Mouse (Mus musculus): ENCODE results near the gene Chrnd.

DNA sequence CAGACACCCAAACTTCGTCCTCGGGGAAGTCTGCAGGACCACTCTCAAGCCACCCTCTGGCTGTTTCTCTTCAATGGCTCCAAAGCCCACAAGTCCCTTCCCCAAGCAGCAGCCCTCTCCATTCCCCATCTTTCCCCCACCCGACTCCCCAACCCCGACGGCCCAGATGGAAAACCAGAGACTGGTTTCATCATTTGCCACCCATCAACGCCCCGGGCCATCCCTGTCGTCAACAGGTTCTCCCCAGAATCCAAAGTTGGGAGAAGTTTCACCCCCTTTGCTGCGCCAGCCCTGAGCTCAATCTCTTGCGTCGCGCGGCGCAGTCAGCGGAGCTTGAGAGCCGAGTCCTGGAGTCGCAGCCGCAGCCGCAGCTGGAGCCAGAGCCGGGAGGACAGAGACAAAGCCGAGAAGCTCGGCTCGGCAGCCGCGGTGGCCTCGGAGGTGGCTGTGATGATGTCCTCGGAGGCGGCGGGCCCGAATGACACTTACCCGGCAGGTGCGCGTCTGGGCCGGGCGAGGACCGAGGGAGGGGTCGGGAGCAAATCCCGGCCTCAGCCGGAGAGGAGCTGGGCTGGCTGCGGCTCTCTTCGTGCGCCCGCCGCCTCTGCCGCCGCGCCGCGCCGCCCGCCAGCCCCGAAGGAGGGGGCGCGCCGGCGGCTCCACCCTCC is 34.7 kb upstream of the Chrnd start:
- no peak for TF ChIP-seq TAL1 (conservative IDR thresholded peaks at IDR 0.05; ENCODE audit: low read depth, low read length)
- no peak for TF ChIP-seq GATA1 (IDR thresholded peaks at IDR 0.05; ENCODE audit: borderline replicate concordance, low read length)
- no peak for TF ChIP-seq CTCF (IDR thresholded peaks at IDR 0.05; ENCODE audit: low read depth, low read length)

Measured in G1E (cell line).